10 mouse cellular contexts compared by ENCODE assay signal in the genomic region with DNA sequence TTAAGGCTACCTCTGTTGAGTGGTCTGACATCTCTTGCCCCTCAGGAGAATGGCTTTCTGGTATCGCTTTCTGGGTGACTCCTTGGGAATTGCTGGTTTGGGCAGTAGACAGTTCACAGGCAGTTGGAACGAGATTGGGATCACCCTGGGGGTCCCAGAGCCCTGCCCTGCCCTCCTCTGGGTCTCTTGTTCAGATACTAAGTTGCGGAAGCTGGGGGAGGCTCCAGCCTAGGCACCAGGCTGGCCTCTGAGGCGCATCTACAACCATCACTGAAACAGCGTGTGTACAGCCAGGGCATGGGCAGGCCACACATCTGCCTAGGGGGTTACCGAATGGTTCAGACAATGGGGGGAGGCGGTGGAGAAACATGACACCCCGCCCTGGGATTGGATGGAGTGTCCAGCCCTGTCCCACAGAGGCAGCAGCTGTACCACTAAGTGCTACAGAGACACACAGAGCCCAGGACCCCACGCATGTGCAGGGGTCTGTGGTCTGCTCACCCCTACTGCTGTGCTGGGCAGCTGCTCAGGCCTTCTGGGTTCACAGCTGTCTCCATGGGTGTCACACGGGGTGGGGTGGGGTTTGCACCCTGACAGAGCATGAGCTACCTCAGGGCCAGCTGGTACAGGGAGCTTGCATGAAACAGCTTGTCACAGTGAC. TPM values are rescaled to one million over a fixed set of nuclear protein-coding genes. Genes with fewer than 3 reads are reported as not detected.
A peak's percentile ranks its signal among the peaks of the same experiment; 100 is the strongest.
DNase-seq lines count a peak whose midpoint lies in the region; ATAC-seq and TF ChIP-seq lines count a peak whose summit lies in the region.
"Had no signal": no experiment of that assay in that cellular context is flagged by ENCODE, and none has a peak within 500 bp of the region (broad histone marks: within the 10 kb centered on the region; RNA-seq: fewer than 3 reads in every experiment).

No protein-coding gene starts in this region.

- H3K4me1 ChIP-seq in lung, embryonic 15.5 days = peaks cover 14% of the 10 kb centered on the region; the same call in 1 of the 2 replicates
- H3K4me1 ChIP-seq in hindbrain, embryonic 12.5 days = peaks cover 86% of the 10 kb centered on the region
- peaks cover 94% of the 10 kb centered on the region for H3K4me1 ChIP-seq in olfactory bulb, adult 2 months (ENCODE audit: control insufficient read depth, insufficient read depth, low read length)

- peaks cover 85% of the 10 kb centered on the region for H3K27me3 ChIP-seq in lung, embryonic 15.5 days
- peaks cover 18% of the 10 kb centered on the region for H3K27me3 ChIP-seq in hindbrain, embryonic 12.5 days

- H3K36me3 ChIP-seq in lung, embryonic 15.5 days = no peaks in the 10 kb centered on the region
- no peaks in the 10 kb centered on the region for H3K36me3 ChIP-seq in hindbrain, embryonic 12.5 days

- H3K4me3 ChIP-seq in lung, embryonic 15.5 days = no peak overlapping the region
- no peak overlapping the region for H3K4me3 ChIP-seq in hindbrain, embryonic 12.5 days
- H3K4me3 ChIP-seq in olfactory bulb, adult 2 months (ENCODE audit: insufficient read depth, low read depth, low read length) = no peak overlapping the region

- no peak overlapping the region for H3K9ac ChIP-seq in lung, embryonic 15.5 days
- 0 out of 2 replicates have a peak overlapping the region, but pooled peaks have one; percentile 9 for H3K9ac ChIP-seq in hindbrain, embryonic 12.5 days

- TF ChIP-seq CTCF in olfactory bulb, adult 2 months (IDR thresholded peaks at IDR 0.05; ENCODE audit: insufficient read depth, low read depth, low read length) = no peak

- H3K9me3 ChIP-seq in lung, embryonic 15.5 days = no peaks in the 10 kb centered on the region
- H3K9me3 ChIP-seq in hindbrain, embryonic 12.5 days (replicated peaks) = no peaks in the 10 kb centered on the region

- WGBS in lung, embryonic 15.5 days = 21% methylated on average over 10 of the region's 10 CpGs
- 13% methylated on average over 10 of the region's 10 CpGs for WGBS in hindbrain, embryonic 12.5 days
- 61% methylated on average over 10 of the region's 10 CpGs for WGBS in olfactory bulb, adult 2 months

- TF ChIP-seq POLR2A in olfactory bulb, adult 2 months (IDR thresholded peaks at IDR 0.05; ENCODE audit: insufficient read depth, low read depth, low read length) = no peak

- H3K27ac ChIP-seq in lung, embryonic 15.5 days = no peak overlapping the region
- no peak overlapping the region for H3K27ac ChIP-seq in hindbrain, embryonic 12.5 days
- H3K27ac ChIP-seq in olfactory bulb, adult 2 months (ENCODE audit: insufficient read depth, low read depth, low read length) = peak overlapping the region; percentile 23; the same call in 1 of the 2 replicates

- peak; percentile 45 for DNase-seq in cerebellum, adult 11 months
- no peak for DNase-seq in cerebellum, postnatal 10 days
- DNase-seq in lung, postnatal 25 days (ENCODE audit: low spot score) = no peak
- no peak for DNase-seq in adrenal gland, postnatal 14 days
- no peak for DNase-seq in spleen, adult 12 weeks (ENCODE audit: low spot score)
- DNase-seq: lung, postnatal 4 days; thymus, postnatal 4 days had no signal

- H3K4me2 ChIP-seq in lung, embryonic 15.5 days = no peak overlapping the region
- H3K4me2 ChIP-seq in hindbrain, embryonic 12.5 days (replicated peaks) = no peak overlapping the region

- ATAC-seq in lung, embryonic 15.5 days (ENCODE audit: borderline replicate concordance, extremely low read depth, low FRiP score, low TSS enrichment) = peak; percentile 63; the same call in 1 of the 2 replicates
- no peak for ATAC-seq in hindbrain, embryonic 12.5 days (ENCODE audit: low FRiP score)

RNA-seq across cellular contexts. Expression of a gene that starts 15.9 kb away (rescaled TPM):
- polyA plus RNA-seq in lung, embryonic 15.5 days (2015; fragmentation: Nextera tagmentation; extraction: Ambion mirVana) = 0.06 and 0.07 TPM in 2 replicates
- 3.7 and 4.2 TPM in 2 replicates for polyA plus RNA-seq in hindbrain, embryonic 12.5 days (2016; fragmentation: Nextera tagmentation; extraction: Ambion mirVana)
- polyA plus RNA-seq in olfactory bulb, adult 2 months (2012; ENCODE audit: insufficient read depth, insufficient read length, low replicate concordance, missing spikeins) = not detected in 2 replicates
- total RNA-seq in adrenal gland, postnatal 14 days (2021) = 3.9 and 4.5 TPM in 2 replicates

RNA-seq across cellular contexts. Expression of a gene that starts 50.9 kb away (rescaled TPM):
- 238 and 240 TPM in 2 replicates for polyA plus RNA-seq in lung, embryonic 15.5 days (2015; fragmentation: Nextera tagmentation; extraction: Ambion mirVana)
- polyA plus RNA-seq in hindbrain, embryonic 12.5 days (2016; fragmentation: Nextera tagmentation; extraction: Ambion mirVana) = 161 and 162 TPM in 2 replicates
- polyA plus RNA-seq in olfactory bulb, adult 2 months (2012; ENCODE audit: insufficient read depth, insufficient read length, low replicate concordance, missing spikeins) = not detected in 2 replicates
- total RNA-seq in adrenal gland, postnatal 14 days (2021) = 17.4 and 27.0 TPM in 2 replicates
